Mouse (Mus musculus) erythroblast, adult 5-6 weeks (primary cell): ENCODE measurements around the gene Zfp362. TPM values are rescaled to one million over a fixed set of nuclear protein-coding genes. Genes with fewer than 3 reads are reported as not detected.

Experiments used
- ATAC-seq: replicated peaks from 2 replicates; pipeline ENCODE4 v1.8.0; 2016; ENCODE audit warnings: moderate number of reproducible peaks, mild to moderate bottlenecking, moderate TSS enrichment, inconsistent platforms; ENCODE audit not compliant: poor library complexity, low FRiP score, severe bottlenecking
- total RNA-seq, 2 experiments: library from RNA; stranded (forward) in 1 of 2; stranded (reverse) in 1 of 2; fragments of 150-400 nt in 1 of 2; fragments of 200-764, 138-1000 nt in 1 of 2; gene quantifications; 2 replicates each; pipeline versions ENCODE4 v1.2.3 to v1.2.4; 2015 to 2017; ENCODE audit warnings: low replicate concordance in 2 of 2

Gene Zfp362
- total RNA-seq, 2 experiments from 2014 or later = 0.09 to 2.1 TPM

GRCm38 (mm10) chr4:128734721-128735671, 70.8 kb downstream of the Zfp362 start:
- ATAC-seq = peak; percentile 61; the same call in 1 of the 2 replicates

- no peak for ATAC-seq
These were observed 71.6 kb downstream of the Zfp362 start for GRCm38 (mm10) chr4:128734217-128734616.

GRCm38 (mm10) chr4:128733496-128733895, 72.3 kb downstream of the Zfp362 start:
- no peak for ATAC-seq

GRCm38 (mm10) chr4:128732794-128733193, 73.1 kb downstream of the Zfp362 start:
- no peak for ATAC-seq

- ATAC-seq = no peak
These were observed 75.6 kb downstream of the Zfp362 start for GRCm38 (mm10) chr4:128730271-128730670.

GRCm38 (mm10) chr4:128729709-128730037, 76.2 kb downstream of the Zfp362 start:
- ATAC-seq = no peak

- ATAC-seq = no peak
These were observed 76.7 kb downstream of the Zfp362 start for GRCm38 (mm10) chr4:128729033-128729708.

- peak; percentile 25; the same call in 1 of the 2 replicates for ATAC-seq
These were observed 77.4 kb downstream of the Zfp362 start for GRCm38 (mm10) chr4:128728431-128728851.

- ATAC-seq = peak; percentile 84
These were observed 78.0 kb downstream of the Zfp362 start for GRCm38 (mm10) chr4:128727721-128728430.

- peak; percentile 61 for ATAC-seq
These were observed 78.7 kb downstream of the Zfp362 start for GRCm38 (mm10) chr4:128727019-128727720.

- no peak for ATAC-seq
These were observed 81.8 kb downstream of the Zfp362 start for GRCm38 (mm10) chr4:128724059-128724458.

- ATAC-seq = no peak
These were observed 82.4 kb downstream of the Zfp362 start for GRCm38 (mm10) chr4:128723431-128723830.

Other genes starting within 250 kb of the Zfp362 start
- gene Zscan20, start 195.9 kb downstream of the Zfp362 start, total RNA-seq (2015; ENCODE audit: low replicate concordance) = 1.7 TPM in 1 of 2 replicates, not detected in the other
- 0.85 TPM in 1 of 2 replicates, not detected in the other for gene Zscan20, start 195.9 kb downstream of the Zfp362 start, total RNA-seq (2017; ENCODE audit: low replicate concordance)
- 0.19 and 4.0 TPM in 2 replicates for gene Tlr12, start 187.4 kb downstream of the Zfp362 start, total RNA-seq (2015; ENCODE audit: low replicate concordance)
- gene Tlr12, start 187.4 kb downstream of the Zfp362 start, total RNA-seq (2017; ENCODE audit: low replicate concordance) = 0.09 and 0.14 TPM in 2 replicates
- 7.1 and 14.0 TPM in 2 replicates for gene Phc2, start 151.3 kb downstream of the Zfp362 start, total RNA-seq (2015; ENCODE audit: low replicate concordance)
- 3.3 and 4.5 TPM in 2 replicates for gene Phc2, start 151.3 kb downstream of the Zfp362 start, total RNA-seq (2017; ENCODE audit: low replicate concordance)
- gene A3galt2, start 50.7 kb downstream of the Zfp362 start, total RNA-seq (2015; ENCODE audit: low replicate concordance) = not detected in 2 replicates
- gene A3galt2, start 50.7 kb downstream of the Zfp362 start, total RNA-seq (2017; ENCODE audit: low replicate concordance) = not detected in 2 replicates
- gene Trim62, start 77.5 kb upstream of the Zfp362 start, total RNA-seq (2015; ENCODE audit: low replicate concordance) = not detected in 2 replicates
- gene Trim62, start 77.5 kb upstream of the Zfp362 start, total RNA-seq (2017; ENCODE audit: low replicate concordance) = not detected in 2 replicates
- gene Azin2, start 156.4 kb upstream of the Zfp362 start, total RNA-seq (2015; ENCODE audit: low replicate concordance) = not detected in 2 replicates
- 0.85 TPM in 1 of 2 replicates, not detected in the other for gene Azin2, start 156.4 kb upstream of the Zfp362 start, total RNA-seq (2017; ENCODE audit: low replicate concordance)
- 15.4 and 25.7 TPM in 2 replicates for gene Ak2, start 185.9 kb upstream of the Zfp362 start, total RNA-seq (2015; ENCODE audit: low replicate concordance)
- 28.7 and 31.4 TPM in 2 replicates for gene Ak2, start 185.9 kb upstream of the Zfp362 start, total RNA-seq (2017; ENCODE audit: low replicate concordance)